Mouse (Mus musculus): ENCODE measurements around the gene Laptm4a.

The Laptm4a gene

DNA sequence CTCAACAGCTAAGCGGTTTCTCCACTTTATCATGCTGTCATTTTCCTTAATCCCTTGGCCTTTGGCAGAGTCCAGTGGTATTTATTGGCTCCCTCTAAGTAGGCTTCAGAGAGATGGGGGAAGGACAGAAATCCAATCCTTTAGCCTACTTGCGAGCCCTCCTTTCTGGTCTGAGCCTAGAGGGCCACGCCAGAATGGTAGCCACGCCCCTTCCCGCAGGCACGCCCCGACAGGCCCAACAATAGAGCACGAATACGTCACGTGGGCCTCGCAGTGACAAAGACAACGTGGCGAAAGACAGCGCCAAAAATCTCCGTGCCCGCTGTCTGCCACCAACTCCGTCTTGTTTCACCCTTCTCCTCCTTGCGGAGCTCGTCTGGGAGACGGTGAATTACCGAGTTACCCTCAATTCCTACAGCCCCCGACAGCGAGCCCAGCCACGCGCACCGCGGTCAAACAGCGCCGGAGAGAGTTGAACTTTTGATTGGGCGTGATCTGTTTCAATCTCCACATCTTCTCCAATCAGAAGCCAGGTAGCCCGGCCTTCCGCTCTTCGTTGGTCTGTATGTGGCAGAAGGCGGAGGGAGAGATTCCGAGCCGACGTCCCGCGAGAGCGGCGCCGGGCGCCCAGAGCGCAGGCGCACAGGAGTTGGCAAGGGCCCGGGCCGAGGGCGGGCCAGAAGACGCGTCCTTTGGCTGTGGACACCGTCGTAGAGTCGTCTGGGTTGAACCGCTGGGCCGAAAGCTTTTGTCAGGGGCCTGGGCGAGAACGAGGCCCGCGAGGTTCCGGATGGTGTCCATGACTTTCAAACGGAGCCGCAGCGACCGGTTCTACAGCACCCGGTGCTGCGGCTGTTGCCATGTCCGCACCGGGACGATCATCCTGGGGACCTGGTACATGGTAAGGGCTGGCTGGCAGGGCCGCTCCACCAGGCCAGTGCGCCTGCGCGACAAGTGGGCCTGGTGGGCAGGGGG, at the start of gene Laptm4a:
TSS of gene Laptm4a (plus strand) at position 271 of the 975 bp plus-strand sequence.
- DNase-seq (ENCODE audit: low read depth, low spot score): peak; percentile 99

DNA sequence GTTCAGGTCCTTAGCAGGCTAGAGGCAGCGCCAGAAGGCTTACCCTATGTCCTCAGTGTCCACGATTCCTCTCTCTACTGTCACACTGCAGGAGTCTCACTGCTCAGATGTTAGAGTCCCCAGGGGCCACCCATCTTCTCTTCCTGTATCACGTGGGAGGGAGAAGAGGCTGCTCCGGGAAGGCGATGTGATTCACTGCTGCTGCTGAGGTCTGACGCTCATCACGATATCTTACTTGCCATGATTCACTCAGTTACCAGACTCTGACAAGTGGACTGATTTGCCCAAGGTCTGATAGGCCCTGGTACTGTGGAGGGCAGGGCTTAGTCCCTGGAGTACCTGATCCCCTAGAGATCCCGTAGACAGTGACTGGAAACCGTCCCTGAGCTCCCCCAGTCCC, 45.9 kb upstream of the Laptm4a start:
- no peak for DNase-seq (ENCODE audit: low read depth, low spot score)

DNA sequence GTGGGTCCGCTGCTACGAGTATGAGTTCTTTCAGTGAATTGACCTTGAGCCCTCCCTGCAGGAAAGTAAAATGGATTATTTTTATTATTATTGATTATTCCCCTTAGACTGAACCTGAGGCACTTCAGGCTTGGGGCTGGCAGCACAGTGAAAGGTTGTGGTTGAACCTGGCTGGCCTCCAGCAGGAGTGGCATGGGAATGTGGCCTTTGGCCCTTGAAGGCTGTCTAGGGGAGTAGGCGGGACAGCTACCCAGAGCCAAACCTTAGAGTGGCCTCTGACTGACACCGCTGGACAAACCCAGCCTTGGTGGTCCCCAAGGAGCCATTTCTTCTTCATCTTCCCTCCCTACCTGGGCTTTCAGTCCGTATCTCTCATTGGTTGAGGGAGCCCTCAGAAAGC, 44.6 kb upstream of the Laptm4a start:
- no peak for DNase-seq (ENCODE audit: low read depth, low spot score)

DNA sequence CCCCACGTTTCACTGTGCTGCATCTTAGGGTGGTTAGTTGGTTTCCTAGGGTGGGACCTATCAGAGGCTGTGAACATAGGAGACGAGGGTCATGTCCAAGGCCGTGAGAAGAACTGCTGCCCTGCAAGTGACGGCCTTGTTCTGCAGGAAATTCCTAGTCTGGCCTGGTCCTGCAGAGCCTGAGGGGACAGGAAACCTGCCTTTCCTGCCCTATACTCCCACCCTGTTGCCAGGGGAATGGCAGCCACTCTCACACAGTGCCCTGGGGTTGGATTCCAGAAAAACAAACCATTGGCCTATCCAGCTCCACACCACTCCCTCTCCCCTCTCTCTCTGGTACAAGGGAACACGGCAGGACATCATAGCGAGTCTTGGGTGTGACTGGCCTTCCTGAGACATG, 44.1 kb upstream of the Laptm4a start:
- no peak for DNase-seq (ENCODE audit: low read depth, low spot score)

DNA sequence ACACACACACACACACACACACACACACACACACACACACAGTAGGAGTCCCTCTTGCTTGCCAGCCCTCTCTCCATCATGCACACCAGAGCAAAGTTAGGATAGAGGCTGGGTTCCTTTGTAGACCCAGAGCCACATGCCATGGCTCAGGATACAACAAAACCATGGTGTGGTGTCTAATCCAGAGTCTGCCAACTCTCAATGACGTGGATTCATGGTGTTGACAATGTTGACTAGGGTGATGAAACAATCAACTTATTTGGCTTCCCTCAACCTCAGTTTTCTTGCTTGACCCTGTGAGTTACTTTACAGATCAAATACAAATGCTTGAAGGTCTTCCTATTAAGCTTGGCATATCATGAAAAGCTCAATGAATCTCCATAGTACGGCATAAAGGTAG, 42.7 kb upstream of the Laptm4a start:
- no peak for DNase-seq (ENCODE audit: low read depth, low spot score)

DNA sequence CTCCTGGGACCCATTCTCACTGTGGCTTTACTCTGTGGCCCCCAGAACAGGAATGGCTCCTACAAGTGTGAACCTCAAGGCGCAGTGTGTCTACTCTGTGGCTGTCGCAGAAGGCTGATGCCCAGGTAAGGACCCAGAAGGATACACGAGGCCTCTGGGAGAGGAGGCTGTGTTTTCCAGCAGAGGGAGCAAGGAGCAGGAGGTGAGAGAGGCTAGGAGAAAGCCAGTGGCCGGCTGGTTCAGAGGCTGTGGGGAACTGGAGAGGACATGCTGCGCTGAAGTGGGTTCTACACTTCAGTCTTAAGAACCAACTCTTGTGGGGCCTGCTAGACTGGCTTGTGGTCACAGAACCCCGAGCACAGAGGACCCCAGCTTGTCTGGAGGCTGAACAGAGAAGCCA, 42.1 kb upstream of the Laptm4a start:
- DNase-seq (ENCODE audit: low read depth, low spot score): no peak

DNA sequence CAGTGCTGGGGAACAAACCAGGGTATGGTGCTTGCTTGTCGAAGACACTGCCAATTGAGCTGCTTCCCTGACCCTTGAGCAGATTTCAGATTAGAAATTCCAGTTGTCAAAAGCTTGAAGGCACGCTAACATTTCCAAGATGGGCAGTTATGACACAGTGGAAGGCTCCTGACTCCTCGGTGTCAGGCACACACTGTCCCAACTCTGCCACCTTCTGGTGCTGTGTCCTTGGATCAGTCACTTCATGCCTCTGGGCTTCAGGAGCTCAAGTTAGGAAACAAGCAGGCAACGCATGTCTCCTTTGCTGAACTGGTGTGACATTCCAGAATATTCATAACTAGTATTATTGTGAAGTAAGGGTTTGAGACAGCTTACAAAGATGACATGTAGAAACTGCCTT, 39.7 kb upstream of the Laptm4a start:
- DNase-seq (ENCODE audit: low read depth, low spot score): no peak

DNA sequence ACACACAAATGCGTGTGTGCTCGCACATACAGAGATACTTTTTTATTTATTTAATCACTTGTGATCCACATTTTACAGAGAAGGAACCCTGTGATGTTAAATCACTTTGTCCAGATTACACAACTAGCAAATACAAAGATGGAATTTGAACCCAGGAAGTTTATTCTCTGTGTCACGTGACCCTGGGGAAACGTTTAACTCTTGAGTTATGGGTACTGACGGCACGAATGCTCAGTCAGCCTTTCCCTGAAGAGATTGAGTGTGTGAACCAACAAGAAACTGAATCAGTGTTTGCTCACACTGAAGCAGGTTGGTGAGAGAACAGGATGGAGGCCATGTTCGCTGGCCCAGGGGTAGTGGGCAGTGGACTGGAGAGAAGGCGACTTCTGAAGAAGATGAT, 39.1 kb upstream of the Laptm4a start:
- DNase-seq (ENCODE audit: low read depth, low spot score): no peak

DNA sequence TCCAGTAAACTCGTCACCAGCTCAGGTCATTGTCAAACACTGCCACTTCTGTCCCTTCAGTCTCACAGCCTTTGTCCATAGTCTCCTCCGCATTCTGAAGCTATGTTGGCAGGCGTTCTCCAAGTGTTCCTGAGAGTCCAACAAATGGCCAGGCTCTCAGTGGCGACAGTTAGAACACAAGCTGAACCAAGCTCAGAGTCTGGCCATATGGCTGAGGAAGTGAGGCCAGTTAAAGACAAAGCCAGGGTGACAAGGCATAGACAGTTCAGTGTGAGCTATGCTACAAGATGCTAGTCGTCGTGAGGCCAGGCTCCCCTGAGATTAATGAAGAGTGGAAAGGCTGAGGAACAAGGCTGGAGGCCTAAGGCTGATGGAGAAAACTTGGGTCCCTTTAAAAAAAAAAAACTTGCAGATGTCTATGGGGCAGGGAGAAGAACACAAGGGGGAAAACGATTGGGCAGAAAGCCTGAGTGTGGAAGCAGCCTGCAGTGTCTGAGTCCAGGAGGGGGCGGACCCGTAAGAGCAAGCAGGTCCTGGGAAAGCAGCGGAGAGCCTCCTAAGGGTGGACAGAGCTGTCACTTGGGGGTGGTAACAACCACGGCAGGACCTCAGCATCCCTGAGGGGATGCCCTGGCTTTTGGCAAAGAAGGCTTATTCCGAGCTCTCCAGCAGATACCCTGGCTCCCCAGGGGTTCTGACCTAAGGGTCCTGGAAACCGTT, 36.9 kb upstream of the Laptm4a start:
- no peak for DNase-seq (ENCODE audit: low read depth, low spot score)

DNA sequence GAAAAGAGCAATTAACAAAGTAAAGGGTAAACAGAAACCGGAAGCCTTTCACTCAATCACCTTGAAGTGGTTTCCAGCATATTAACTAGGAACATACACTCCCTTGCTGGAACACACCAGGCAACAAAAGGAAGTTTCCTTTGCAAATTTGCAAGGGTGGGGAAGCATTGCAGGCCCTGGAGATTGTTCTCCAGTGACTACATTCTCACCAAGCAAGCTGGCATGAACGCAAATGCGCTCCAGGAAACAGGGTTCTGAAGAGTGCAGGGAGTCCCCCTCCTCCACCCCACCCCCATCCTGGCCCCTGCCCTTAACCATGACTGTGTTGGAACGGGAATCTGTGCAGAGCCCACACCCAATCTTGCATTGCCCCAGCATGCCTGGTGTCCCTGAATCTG, 36.3 kb upstream of the Laptm4a start:
- peak; percentile 67 for DNase-seq (ENCODE audit: low read depth, low spot score)

DNA sequence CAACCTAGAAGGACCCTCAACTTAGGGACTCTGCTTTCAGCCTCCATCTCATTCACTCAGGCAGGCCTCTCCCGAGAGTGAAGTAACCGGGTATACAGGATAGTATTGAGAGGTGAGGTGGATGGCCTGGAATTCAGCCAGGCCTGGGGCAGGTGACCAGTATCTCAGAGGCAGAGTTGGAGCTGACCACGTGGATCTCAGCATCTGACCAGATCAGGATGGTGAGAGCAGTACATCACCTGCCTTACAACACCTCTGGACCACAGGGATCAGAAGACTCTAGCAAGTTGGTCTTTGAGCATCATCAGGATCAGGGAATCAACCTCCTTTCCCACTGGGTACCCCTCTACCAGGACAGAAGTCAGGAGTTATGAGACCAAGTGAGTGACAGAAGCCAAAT, 35.5 kb upstream of the Laptm4a start:
- DNase-seq (ENCODE audit: low read depth, low spot score): no peak

DNA sequence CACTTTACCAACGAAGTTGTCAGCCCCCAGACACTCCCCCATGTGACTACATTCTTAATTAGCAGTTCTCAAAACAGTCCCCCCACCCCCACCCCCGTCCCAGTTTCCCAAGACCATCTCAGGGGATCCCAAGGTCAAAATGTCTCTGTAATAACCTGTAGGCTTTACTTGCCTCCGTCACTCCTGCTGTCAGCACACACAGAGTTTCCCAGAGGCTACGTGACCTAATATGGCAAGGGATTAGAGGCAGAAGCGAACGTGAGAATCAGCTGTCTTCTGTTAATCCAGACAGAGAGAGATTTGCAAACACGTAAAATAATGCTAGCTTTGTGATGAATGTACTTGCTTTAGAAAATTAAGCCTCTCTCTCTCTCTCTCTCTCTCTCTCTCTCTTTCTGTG, 33.0 kb upstream of the Laptm4a start:
- DNase-seq (ENCODE audit: low read depth, low spot score): peak; percentile 29

DNA sequence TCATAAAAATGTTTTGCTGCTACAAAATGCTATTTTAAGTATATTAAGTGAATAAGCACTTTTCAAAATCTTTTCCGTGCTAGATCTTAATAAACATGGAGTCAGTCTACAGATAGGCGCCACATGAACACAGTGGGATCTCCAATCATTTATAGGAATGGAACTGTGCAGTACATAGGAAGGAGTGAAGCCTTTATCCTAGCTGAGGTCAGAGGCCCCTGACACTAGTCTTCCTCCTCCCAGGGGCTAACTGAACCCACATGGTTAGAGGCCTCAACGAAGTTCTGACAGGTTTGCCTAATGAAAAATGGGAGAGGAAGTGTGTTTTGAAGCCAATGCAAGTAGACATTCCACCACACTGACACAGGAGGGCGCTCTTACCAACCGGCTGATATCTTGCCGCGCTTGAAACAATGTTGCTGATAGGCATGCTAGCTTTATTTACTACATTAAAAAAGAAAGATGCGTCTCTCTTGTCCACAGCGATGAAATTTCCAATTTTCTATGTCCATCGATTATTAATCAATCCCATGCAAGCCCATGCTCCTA, 32.3 kb upstream of the Laptm4a start:
- peak; percentile 75 for DNase-seq (ENCODE audit: low read depth, low spot score)

DNA sequence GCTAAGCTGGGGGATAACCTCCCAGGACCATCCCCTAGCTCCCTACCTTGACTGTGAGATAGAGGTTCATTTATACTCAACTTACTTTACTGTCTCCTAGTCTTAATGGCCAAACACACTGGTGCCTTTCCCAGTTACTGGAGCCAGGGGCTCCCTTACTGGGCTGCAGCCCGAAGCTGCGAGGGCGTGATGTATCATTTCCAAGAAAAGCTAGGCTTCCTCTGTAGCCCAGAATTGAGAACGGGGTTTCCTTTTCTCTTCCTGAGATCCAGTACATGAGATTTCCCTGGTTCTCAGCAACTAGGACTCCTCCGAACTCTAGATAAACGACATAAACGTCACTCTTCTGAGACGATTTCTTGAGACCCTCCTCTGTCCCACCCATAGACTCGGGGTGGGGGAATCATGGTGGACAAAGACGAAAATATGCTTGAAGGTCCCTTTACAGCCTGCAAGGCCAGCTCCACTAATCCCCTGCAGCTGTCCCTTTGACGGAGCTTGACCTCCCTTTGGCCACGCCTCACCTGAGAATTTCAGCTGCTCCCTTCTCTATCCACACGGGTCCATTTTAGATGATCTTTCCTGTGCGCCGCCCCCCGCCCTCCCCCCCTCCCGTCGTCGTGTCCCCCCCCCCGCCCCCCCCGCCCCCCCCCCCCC, 28.5 kb upstream of the Laptm4a start:
- peak; percentile 28 for DNase-seq (ENCODE audit: low read depth, low spot score)

DNA sequence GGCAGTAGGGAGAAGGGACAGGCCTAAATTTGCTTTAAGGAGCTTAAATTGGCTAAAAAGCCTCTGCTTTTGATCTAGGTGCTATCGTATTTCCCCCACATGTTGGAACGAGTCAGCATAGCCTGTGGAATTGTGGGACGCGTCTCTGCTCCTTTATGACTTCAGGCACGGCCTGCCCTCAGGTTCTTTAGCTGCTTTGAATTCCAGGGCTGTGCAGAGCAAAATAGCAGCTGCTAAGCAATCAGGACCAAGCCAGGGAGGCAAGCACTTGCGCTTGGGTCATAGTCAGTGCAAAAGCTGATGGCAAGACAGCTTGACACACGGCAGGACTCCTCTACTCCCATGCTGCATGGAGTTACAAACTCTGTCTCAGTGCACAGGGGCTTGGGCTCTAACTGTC, 24.3 kb upstream of the Laptm4a start:
- no peak for DNase-seq (ENCODE audit: low read depth, low spot score)

DNA sequence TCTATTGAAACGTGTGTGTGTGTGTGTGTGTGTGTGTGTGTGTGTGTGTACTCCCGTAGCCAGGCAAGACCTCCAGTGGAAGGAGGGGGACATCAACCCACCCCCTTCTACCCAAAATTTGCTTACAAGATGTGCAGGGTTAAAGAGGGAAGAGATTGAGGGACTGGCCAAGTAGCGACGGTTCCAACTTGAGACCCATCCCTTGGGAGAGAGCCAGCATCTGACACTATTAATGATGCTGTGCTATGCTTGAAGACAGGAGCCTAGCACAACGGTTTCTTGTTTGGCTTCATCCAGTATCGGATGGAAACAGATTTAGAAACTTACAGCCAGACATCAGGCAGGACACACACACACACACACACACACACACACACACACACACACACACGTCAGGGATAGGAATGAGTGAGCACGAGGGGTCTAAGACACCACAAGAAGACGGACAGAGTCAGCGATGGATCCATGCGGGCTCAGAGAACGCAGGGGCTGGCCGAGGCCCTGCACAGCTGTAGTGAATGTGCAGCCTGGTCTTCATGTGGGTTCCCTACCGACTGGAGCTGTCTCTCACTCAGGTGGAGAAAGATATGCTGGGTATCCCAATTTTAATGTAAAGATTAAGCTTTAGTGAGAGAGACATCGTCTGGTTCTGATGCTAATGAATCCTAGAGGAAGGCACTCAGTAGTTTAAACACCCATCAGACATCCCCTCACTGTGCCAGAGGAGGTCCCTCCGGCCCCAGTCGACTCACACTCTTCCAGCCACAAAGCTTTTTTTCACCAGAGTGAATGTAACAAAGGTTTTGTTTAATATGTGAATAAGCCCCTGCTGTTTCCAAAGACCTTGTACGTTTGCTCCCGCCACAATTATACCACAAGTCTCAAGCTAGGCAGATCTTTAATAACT, 22.3 kb upstream of the Laptm4a start:
- DNase-seq (ENCODE audit: low read depth, low spot score): peak; percentile 50

DNA sequence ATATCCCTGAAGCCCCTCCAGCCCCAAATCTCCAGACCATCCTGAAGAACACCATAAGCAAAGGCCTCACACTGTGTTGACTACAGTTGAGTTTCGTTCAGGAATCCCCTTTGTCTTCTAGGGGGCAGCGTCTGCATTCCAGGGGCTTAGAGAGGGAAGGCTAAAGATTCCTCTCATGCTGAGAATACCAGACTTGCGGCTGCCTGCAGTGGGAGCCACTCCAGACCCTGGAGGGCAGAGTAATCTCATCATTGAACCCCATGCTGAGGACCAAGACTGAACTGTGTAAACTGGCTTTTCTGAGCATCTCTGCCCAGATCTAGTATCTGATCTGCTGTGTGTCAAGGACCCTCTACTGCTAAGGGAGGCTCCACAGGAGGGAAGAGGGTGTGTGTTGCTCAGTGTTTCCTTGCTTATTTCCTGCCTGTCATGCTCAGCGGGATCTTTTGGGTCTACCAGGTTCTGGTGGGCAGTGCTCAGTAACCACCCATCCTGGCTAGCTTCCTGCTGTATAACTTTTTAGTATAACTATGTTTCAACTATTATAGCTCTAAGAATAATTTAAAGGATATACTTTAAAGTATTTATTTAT, 21.3 kb upstream of the Laptm4a start:
- peak; percentile 82 for DNase-seq (ENCODE audit: low read depth, low spot score)

DNA sequence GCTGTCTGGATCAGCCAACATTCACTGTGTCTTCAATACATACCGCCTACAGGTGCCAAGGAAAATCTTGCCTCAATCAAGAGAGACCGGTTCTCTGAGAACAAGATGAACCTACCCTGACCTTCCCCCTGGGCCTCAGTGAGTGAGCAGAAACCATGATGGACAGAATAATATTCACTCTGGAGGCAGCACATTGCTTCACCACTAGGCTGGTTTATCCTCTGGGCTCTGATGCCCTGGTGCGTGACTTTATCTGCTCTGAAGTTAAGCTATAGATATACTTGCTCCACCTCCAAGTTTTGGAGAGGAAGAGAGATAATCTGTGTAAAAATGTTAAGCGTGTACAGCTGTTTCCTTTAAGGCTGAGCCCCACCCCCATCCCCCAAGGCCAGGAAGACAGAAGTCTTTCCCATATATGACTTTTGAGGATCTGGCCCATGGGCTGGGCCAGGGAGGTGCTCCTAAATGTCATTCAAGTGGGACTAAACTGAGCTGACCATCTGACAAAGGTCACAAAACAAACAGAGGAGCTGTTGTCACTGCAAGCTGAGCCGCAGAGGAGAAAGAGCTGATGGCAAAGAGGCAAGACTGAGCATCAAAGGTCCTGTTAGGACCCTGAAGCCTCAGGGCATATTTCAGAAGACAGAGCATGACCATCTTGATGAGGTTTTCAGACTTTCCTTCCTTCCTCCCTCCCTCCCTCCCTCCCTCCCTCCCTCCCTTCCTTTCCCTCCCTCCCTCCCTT, 20.4 kb upstream of the Laptm4a start:
- no peak for DNase-seq (ENCODE audit: low read depth, low spot score)

DNA sequence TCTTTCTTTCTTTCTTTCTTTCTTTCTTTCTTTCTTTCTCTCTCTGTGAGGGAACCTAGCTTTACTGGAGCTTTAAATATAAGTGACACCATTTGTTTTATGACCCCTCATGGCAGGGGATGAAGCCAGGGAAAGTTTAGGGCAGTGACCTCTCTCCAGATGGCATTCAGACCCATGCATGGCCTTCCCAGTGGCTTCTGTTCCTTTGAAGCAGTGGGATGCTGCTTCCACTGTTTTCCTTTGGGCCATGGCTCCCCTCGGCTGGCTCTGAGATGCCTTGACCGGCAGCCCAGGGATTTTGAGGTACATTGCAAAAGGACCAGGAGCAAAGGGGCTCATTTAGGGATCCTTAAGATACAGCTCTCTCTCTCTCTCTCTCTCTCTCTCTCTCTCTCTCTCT, 19.5 kb upstream of the Laptm4a start:
- DNase-seq (ENCODE audit: low read depth, low spot score): no peak

DNA sequence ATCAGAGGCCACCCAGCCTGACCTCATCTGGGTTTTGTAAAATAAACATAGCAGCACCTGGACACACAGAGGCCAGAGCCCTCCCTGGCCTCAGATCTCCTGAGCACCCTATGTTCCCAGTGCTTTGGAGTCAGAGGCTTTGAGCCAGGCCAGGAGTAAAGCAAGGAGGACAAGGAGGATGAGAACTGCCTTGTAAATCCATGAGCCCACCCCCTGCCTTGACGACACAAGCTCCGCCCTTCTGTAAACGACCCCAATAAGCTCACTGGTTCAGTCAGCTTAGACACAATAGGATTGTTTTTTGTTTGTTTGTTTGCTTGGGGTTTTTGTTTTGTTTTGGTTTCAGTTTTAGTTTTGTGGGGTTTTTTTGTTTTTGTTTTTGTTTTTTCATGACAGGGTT, 19.0 kb upstream of the Laptm4a start:
- no peak for DNase-seq (ENCODE audit: low read depth, low spot score)

All from R1 (cell line).